Mouse (Mus musculus) common myeloid progenitor, adult 5-6 weeks (primary cell): ENCODE data around the gene Rgs7. TPM values are rescaled to one million over a fixed set of nuclear protein-coding genes. Genes with fewer than 3 reads are reported as not detected.

Experiments used
- ATAC-seq: replicated peaks from 2 replicates; pipeline ENCODE4 v1.8.0; 2016; ENCODE audit warnings: low read depth, mild to moderate bottlenecking, moderate TSS enrichment, inconsistent platforms; ENCODE audit not compliant: poor library complexity, severe bottlenecking
- total RNA-seq: library from RNA; stranded (forward); fragments of 200-1000, 187-1606 nt; gene quantifications from 2 replicates; pipeline ENCODE4 v1.2.3, GENCODE M21; 2017

Gene Rgs7
- total RNA-seq: not detected in 2 replicates

GRCm38 (mm10) chr1:175491861-175492682 lies at the start of gene Rgs7:
Rgs7 (minus strand) TSS chr1:175492500.
- peak; percentile 61 for ATAC-seq

GRCm38 (mm10) chr1:175540700-175541099 lies 48.4 kb upstream of the Rgs7 start:
- ATAC-seq: no peak

- 0 out of 2 replicates have a peak, but pooled peaks have one; percentile 39 for ATAC-seq
Observed at GRCm38 (mm10) chr1:175537321-175537720, 45.0 kb upstream of the Rgs7 start.

DNA sequence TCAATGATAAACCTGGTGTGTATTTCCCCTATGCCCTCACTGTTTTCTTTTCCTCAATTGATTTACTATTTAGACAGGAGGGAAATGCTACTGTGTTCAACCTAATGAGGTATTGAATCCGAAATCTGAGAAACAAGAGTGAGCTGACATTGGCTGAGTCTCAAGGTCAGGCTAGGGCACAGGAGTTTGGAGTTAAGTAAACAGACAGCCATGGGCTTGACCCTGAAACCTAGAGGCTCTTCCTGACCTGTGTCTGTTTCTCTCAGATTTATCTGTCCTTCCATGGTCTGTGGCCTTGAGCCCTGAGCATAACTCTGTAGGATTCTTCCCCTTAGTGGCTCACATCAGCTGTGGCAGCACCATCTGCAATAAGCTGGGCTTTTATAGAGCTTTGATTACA lies 37.6 kb upstream of the Rgs7 start:
- no peak for ATAC-seq

GRCm38 (mm10) chr1:175524626-175525294 lies 32.5 kb upstream of the Rgs7 start:
- peak; percentile 99 for ATAC-seq

GRCm38 (mm10) chr1:175523572-175523971 lies 31.3 kb upstream of the Rgs7 start:
- no peak for ATAC-seq

- no peak for ATAC-seq
Observed at GRCm38 (mm10) chr1:175514543-175514942, 22.2 kb upstream of the Rgs7 start.

- ATAC-seq: no peak
Observed at GRCm38 (mm10) chr1:175512173-175512572, 19.9 kb upstream of the Rgs7 start.

DNA sequence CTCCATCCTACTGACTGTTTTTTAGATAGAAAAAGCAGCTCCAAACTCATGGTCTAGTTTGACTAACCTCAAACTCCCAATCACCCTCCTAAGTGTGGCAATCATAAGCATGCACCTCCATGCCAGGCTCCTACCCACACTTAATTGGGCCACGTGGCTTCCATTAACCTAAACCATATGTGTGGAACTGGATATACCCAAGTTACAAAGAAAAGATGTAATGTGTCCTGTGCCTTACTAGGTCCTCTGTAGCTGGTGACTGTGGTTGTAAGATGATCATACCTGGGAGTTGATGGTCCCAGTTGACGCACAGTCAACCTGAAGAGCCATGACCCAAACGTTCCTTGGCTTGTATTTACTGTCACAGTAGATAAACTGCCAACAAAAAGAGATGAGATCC lies 17.7 kb upstream of the Rgs7 start:
- ATAC-seq: no peak

GRCm38 (mm10) chr1:175492683-175493043 lies 363 bp upstream of the Rgs7 start:
- peak; percentile 20 for ATAC-seq

DNA sequence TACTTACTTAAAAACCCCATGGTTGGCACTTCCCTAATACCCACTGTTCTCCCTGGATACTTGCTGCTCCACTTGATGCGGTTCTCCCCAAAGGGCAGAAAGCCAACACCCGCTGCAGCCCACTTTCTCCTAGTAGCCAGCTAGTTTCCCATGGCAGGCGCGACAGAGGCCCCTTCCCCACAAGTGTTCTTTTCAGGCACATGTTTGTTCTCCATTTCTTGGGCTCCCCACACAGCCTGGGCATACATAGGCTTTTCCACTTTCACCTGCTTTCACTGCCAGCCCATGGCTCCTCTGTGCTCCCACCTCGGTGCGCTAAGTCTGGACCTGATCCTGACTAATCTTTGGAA lies 814 bp downstream of the Rgs7 start:
- 0 out of 2 replicates have a peak, but pooled peaks have one; percentile 7 for ATAC-seq

DNA sequence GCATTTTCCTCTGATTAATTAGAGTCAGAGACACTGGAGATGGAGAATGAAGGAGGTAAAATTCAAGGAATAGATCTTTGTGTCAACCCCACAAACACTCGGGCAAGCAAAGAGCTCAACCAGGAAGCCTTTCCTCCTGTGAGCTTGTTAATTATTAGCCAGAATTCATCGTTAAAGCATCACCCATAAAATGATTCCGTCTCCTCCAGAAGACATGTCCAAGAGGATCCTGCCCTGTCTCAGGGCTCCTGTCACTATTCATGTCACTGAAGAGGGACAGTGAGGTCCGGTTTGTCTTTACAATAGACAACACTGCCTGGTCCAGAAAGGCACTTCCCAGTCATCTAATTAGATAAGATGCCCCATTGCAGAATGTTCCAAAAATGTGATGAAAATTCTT lies 7.2 kb downstream of the Rgs7 start:
- ATAC-seq: no peak

DNA sequence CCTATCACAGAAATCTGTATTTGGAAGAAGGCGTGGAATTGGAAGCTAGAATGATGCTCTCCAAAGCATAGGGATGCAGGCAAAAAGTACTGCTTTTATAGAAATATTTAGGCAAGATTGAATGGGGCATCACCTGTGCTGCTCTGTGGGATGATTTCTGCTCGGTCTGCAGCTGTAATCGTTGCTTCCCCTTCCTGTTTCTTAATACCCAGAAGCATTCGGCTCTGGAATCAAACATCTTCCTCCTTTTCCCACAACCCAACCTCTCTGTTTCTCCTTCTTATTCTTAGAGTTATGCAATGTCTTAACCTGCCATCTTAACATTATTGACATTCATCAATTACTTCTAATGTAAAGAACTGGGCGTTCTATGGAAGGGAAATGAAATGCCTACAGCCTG lies 19.2 kb downstream of the Rgs7 start:
- peak; percentile 37; the same call in 1 of the 2 replicates for ATAC-seq

DNA sequence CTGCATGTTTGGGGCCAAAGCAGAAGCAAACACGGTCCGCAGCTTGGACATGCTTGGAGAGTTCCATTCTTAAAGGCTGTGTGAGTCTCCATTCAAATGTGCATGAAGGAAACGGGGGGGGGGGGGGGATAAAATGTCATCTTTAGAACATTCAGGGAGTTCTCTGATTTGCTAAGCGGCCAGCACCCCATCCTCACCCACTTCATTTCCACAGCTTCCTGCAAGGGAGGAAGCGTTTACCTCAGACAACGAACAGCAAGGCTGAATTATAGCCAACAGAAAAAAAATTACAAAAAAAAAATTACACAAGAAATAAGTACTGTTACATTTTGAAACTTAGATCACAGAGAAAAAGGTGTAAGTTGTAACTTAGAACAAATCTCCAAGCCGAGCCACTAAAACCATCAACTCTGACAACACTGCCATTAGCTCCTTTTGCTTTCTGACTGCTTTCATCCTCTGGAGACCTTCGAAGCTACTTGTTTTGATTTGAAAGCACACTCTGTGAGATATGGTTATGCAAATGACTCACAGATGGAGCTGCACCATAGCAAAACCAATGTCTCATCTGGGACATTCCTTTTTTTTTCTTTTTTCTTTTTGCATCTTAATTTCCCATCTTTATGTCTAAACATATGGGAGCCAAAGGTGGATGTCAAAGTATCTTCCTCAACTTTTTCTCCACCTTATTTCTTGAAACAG lies 23.1 kb downstream of the Rgs7 start:
- ATAC-seq: peak; percentile 61

DNA sequence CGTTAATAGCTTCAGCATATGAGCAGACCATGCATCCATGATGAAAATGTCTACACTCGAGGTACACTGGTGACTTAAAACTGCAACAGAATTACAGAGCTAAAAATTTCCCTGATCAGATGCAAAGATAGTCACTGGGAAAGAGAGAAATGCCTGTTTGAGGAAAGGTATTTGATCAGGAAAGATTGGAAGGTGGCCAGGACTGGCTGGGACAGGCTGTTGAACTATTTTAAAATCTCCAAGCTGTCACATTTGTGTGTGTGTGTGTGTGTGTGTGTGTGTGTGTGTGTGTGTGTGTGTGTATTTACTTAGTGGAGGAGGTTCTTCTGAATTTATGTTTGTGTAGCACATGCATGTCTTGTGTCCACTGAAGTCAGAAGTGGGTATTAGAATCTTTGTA lies 27.7 kb downstream of the Rgs7 start:
- no peak for ATAC-seq

DNA sequence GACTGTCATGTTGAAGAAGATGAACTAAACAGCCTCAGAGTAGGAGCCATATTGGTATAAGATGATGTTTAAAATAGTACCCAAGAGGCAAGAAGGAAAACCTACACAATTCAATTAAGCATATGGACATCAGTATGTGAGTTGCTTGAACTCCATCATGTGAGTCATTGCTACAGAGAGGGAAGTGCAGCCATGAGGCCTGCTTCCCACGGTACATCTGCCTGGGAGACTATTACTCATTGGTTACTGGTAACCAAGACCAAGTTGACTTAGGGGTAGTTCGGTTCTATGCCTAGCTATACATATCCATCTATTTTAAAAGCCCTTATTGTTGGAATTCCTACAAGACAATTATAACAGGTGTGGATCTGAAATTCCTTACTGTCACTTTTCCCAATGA lies 29.9 kb downstream of the Rgs7 start:
- no peak for ATAC-seq

- ATAC-seq: no peak
Observed at GRCm38 (mm10) chr1:175454041-175454636, 38.2 kb downstream of the Rgs7 start.

DNA sequence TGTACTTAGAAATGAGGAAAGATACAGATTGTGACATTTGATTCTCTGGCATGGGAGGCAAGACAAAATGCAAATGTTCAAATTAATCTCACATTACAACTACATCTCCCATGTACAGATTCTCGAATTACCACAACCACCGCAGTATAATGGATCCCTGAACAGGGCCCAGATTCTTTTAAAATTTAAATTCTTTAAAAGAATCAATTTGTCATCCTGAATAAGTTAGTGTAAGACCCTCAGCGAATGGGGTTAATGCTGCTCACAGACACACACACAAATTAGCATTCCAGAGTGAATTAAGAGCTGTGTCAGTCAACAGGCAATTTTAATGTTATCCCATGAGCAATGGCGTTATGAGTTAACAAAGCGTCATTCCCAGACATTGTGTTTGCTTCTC lies 44.3 kb downstream of the Rgs7 start:
- no peak for ATAC-seq

DNA sequence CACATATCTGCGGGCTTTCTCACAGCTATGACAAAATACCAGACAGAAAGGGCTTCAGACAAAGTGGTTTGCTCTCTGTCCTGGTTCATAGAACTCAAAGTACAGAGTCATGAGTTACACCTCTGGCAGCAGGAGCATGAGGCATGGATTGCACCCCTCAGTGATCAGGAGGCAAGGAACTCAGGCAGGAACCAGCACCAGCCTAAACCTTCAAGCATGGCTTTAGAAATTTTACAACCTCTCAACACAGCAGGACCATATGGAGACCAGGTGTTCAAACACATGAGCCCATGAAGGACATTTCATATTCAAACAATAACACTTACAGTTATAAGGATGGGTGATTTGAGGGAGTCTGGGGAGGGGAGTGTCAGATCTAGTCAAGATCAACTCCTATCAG lies 49.4 kb downstream of the Rgs7 start:
- no peak for ATAC-seq

DNA sequence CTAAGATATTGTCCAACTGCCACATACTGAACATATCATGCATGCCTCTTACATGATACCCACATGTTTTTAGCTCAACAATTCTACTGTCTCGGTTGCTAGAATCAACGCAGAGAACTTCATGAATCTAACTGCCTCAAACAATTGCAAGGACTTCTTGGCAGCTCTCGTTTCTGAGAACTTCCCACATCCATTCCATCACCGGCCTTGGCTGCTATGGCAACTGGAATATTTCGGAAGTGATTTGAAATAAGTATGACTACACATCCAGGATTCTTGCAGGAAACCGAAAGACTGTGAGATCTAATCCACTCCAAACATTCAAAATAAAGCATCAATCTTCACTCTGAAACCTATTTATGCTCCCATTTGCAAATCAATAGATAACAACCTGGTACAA lies 50.3 kb downstream of the Rgs7 start:
- no peak for ATAC-seq
